Mouse (Mus musculus): ENCODE results near the gene Lmna. TPM values are rescaled to one million over a fixed set of nuclear protein-coding genes. Genes with fewer than 3 reads are reported as not detected.

The Lmna gene
- total and polyA plus RNA-seq, 2 experiments from 2014 or later = 59.7 to 61.1 TPM

DNA sequence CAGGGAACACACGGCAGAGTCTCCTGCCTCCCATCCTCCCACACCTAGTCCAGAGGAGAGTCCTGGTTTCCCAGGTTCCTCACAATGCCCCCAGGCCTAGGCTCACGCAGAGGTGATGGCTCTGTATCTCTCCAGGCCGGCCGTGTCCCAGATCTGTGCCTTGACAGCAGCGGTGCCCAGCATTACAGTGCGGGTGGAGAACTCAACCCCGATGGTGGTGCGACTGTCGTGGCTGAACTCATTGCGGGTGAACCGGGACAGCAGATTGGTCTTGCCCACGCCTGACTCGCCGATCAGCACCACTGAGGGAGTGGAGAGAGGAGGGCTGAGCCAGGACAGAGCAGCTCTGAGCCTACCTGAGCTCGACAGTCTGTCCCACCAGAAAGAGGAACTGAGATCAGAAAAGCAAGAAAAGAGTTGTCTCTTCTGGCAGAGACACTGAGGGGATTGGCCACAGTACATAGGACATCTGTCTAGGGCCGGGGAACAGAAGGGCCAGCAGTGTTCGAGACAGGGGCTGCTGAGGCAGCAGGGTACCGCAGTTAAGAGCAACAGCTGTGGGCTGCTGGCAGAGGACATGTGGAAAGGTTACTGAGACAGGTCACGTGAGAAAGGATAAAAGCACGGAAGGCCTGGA, 35.3 kb upstream of the Lmna start:
- WGBS = 61% methylated on average over 20 of the region's 20 CpGs
- no peak for ATAC-seq

DNA sequence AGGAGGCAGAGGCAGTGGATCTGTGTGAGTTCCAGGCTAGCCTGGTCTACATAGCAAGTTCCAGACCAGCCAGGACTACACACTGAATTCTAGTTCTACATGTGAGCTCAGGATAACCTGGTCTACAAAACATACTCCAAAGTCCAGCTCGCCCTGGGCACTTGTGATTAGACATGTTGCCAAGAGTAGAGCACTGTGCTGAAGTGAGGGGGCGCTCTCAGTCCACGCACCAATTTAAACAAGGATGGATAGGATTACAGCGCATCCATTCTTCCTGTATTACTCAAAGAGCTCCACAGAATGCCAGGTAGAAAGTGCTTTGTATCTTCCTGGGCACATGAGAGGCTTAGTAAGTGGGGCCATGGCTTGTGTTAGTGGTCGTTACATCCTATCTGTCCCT, 34.8 kb upstream of the Lmna start:
- peak; percentile 55 for DNase-seq (ENCODE audit: low spot score)
- no peak overlapping the region for H3K27ac ChIP-seq
- H3K4me3 ChIP-seq (ENCODE audit: low read length) = no peak overlapping the region
- H3K36me3 ChIP-seq (ENCODE audit: insufficient read depth, low read length) = 0 out of 2 replicates have a peak, but pooled peaks cover 4% of the 10 kb centered on the region
- ATAC-seq = no peak
- no peaks in the 10 kb centered on the region for H3K9me3 ChIP-seq (ENCODE audit: low read length)
- no peaks in the 10 kb centered on the region for H3K27me3 ChIP-seq (ENCODE audit: insufficient read depth, low read length)
- H3K9ac ChIP-seq (replicated peaks; ENCODE audit: low read length) = no peak overlapping the region
- peak; percentile 71 for TF ChIP-seq CTCF (IDR thresholded peaks at IDR 0.05; ENCODE audit: low read depth)
- H3K4me1 ChIP-seq (ENCODE audit: insufficient read depth, low read length) = peaks cover 5% of the 10 kb centered on the region
- 33% methylated on average over 5 of the region's 5 CpGs for WGBS
- H3K4me2 ChIP-seq (ENCODE audit: low read depth, low read length) = no peak overlapping the region

More for the DNA sequence above, 35.3 kb upstream of the Lmna start:
- Histone ChIP-seq H3K9me3 (ENCODE audit: low read length) (no peaks in the 10 kb centered on the region), H3K4me3 (ENCODE audit: low read length) (no peak overlapping the region), H3K9ac (replicated peaks; ENCODE audit: low read length) (no peak overlapping the region), H3K27me3 (ENCODE audit: insufficient read depth, low read length) (no peaks in the 10 kb centered on the region), H3K36me3 (ENCODE audit: insufficient read depth, low read length) (0 out of 2 replicates have a peak, but pooled peaks cover 4% of the 10 kb centered on the region), H3K4me1 (ENCODE audit: insufficient read depth, low read length) (peaks cover 5% of the 10 kb centered on the region), H3K27ac (no peak overlapping the region; the same call in 1 of the 2 replicates), H3K4me2 (ENCODE audit: low read depth, low read length) (no peak overlapping the region)
- DNase-seq (ENCODE audit: low spot score) = no peak
- no peak for TF ChIP-seq CTCF (IDR thresholded peaks at IDR 0.05; ENCODE audit: low read depth)

DNA sequence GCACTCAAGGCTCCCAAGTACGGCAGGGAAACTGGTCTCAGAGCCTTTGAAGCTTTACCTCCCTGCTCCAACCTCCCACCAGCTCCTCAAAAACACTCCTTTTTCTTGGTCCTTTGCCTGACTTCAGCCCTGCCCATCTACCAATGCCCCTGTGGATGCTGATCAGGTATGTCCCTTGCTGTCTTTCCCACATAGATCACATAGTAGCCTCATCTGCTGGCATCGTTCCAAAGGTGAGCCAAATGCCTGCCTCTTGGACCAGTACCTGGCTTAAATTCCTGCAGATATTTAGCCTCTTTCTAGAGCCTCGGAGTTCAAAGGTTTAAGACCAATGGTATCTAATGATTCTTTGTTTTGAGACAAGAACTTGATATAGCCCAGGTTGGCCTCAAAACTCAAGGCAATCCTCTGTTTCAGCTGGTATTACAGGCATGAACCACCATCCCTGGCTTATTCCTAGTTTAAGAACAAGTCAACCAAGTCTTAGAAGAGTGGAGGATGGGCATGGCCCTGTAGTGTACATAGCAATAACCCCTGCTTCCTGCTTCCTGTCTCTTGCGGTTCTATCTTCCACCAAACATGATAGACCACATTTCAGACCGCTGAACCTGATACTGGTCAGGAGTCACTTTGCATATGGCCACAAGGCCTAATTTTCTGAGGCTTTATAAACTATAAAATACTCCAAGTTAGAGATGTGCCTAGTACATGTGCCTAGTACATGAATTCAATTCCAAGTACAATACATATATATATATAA, 34.1 kb upstream of the Lmna start:
- 66% methylated on average over 5 of the region's 5 CpGs for WGBS
- H3K27ac ChIP-seq = no peak overlapping the region
- no peak for DNase-seq (ENCODE audit: low spot score)
- no peaks in the 10 kb centered on the region for H3K9me3 ChIP-seq (ENCODE audit: low read length)
- H3K4me3 ChIP-seq (ENCODE audit: low read length) = no peak overlapping the region
- H3K27me3 ChIP-seq (ENCODE audit: insufficient read depth, low read length) = no peaks in the 10 kb centered on the region
- no peak for ATAC-seq
- peaks cover 5% of the 10 kb centered on the region for H3K4me1 ChIP-seq (ENCODE audit: insufficient read depth, low read length)
- 0 out of 2 replicates have a peak, but pooled peaks cover 4% of the 10 kb centered on the region for H3K36me3 ChIP-seq (ENCODE audit: insufficient read depth, low read length)
- no peak for TF ChIP-seq CTCF (IDR thresholded peaks at IDR 0.05; ENCODE audit: low read depth)
- no peak overlapping the region for H3K9ac ChIP-seq (replicated peaks; ENCODE audit: low read length)
- H3K4me2 ChIP-seq (ENCODE audit: low read depth, low read length) = no peak overlapping the region

DNA sequence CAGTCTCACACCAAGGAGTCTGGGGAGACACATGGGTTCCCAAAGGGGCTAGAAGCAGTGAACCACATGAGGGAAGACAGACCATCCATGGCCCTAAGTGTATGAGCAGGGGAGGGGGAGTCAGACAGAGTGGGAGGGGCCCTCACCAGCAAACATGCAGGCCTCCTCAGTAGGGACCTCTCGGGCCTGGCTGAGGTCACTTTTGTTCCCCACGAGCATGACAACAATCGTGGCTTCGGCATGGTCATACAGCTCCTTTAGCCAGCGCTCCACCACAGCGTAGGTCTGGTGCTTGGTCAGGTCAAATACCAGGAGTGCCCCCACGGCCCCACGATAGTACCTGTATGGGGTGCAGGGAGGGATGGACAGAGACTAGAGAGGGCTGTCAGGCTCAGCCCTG, 33.4 kb upstream of the Lmna start:
- 0 out of 2 replicates have a peak, but pooled peaks cover 10% of the 10 kb centered on the region for H3K36me3 ChIP-seq (ENCODE audit: insufficient read depth, low read length)
- no peak overlapping the region for H3K9ac ChIP-seq (replicated peaks; ENCODE audit: low read length)
- 0 out of 2 replicates have a peak overlapping the region, but pooled peaks have one; percentile 76 for H3K27ac ChIP-seq
- no peak for DNase-seq (ENCODE audit: low spot score)
- no peak for ATAC-seq
- 81% methylated on average over 8 of the region's 8 CpGs for WGBS
- peaks cover 8% of the 10 kb centered on the region for H3K4me1 ChIP-seq (ENCODE audit: insufficient read depth, low read length)
- H3K27me3 ChIP-seq (ENCODE audit: insufficient read depth, low read length) = no peaks in the 10 kb centered on the region
- H3K4me3 ChIP-seq (ENCODE audit: low read length) = no peak overlapping the region
- H3K9me3 ChIP-seq (ENCODE audit: low read length) = no peaks in the 10 kb centered on the region
- no peak overlapping the region for H3K4me2 ChIP-seq (ENCODE audit: low read depth, low read length)
- no peak for TF ChIP-seq CTCF (IDR thresholded peaks at IDR 0.05; ENCODE audit: low read depth)

DNA sequence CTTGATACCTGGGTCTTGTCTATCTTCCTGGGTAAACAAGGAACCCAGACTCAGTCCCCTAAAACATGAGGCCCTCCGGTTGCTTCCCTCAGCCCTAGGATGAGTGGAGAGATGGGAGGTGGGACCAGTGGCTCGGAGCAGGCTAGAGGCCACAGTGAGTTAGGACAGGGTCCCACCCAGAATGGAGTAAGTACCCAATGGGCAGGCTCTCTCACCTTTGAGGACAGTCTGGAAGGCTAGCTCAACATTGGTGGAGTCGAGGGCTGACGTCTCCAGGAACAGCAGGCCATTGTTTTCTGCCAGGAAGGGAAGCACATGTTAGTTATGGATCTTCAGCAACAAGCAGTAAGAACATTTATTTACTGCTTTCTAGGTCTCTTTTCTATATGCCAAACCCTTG, 32.7 kb upstream of the Lmna start:
- Histone ChIP-seq H3K36me3 (ENCODE audit: insufficient read depth, low read length) (peaks cover 14% of the 10 kb centered on the region), H3K27ac (peak overlapping the region; percentile 76), H3K9me3 (ENCODE audit: low read length) (no peaks in the 10 kb centered on the region), H3K9ac (replicated peaks; ENCODE audit: low read length) (no peak overlapping the region), H3K4me3 (ENCODE audit: low read length) (no peak overlapping the region), H3K4me1 (ENCODE audit: insufficient read depth, low read length) (peaks cover 8% of the 10 kb centered on the region), H3K27me3 (ENCODE audit: insufficient read depth, low read length) (no peaks in the 10 kb centered on the region), H3K4me2 (ENCODE audit: low read depth, low read length) (no peak overlapping the region)
- no peak for ATAC-seq
- no peak for DNase-seq (ENCODE audit: low spot score)
- TF ChIP-seq CTCF (IDR thresholded peaks at IDR 0.05; ENCODE audit: low read depth) = no peak
- WGBS = 69% methylated on average over 4 of the region's 4 CpGs

DNA sequence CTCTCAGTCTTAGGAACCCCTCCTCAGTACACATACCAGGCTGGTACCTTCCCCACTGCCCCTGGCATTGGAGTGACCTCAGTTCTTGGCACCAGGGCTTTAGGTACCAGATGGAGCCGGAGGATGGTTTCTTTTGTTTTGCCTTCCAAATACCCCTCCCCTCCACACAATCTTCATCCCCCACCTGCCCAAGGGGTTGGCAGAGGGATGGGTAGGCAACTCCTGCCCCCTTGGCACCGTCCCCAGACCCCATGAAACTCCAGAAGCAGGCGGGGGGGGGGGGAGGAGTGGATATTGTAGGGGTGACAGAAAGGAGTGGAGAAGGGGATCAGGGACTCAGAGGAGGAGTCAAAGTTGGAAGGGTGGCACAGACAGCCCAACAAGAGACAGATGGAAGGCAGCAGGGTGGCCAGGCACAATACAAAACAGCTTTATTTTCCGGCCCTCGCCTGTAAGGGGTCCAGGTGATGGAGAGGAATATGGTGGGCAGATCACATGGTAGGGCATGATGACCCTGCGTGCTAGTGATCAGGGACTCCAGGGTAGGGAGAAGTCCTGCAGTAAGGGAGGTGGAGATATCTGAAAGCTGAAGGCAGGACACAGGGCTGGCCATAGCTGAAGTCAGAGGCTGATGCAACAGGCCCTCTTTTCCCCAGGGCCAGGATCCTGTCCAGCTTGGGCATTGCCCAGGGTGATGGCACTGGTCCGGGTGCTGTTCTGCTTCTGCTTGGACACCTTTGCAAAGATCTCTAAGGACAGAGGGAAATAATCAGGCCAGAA, 32.1 kb upstream of the Lmna start:
- Histone ChIP-seq H3K27me3 (ENCODE audit: insufficient read depth, low read length) (no peaks in the 10 kb centered on the region), H3K4me2 (ENCODE audit: low read depth, low read length) (no peak overlapping the region), H3K4me3 (ENCODE audit: low read length) (no peak overlapping the region), H3K9me3 (ENCODE audit: low read length) (no peaks in the 10 kb centered on the region), H3K4me1 (ENCODE audit: insufficient read depth, low read length) (peaks cover 11% of the 10 kb centered on the region), H3K36me3 (ENCODE audit: insufficient read depth, low read length) (peaks cover 21% of the 10 kb centered on the region), H3K27ac (peak overlapping the region; percentile 76), H3K9ac (replicated peaks; ENCODE audit: low read length) (no peak overlapping the region)
- WGBS = 44% methylated on average over 6 of the region's 7 CpGs
- TF ChIP-seq CTCF (IDR thresholded peaks at IDR 0.05; ENCODE audit: low read depth) = no peak
- DNase-seq (ENCODE audit: low spot score) = peak; percentile 81
- peak; percentile 67 for ATAC-seq

All from hindbrain, postnatal 0 days (tissue).